Mouse (Mus musculus): ENCODE measurements around the gene Pik3ap1.

GRCm38 (mm10) chr19:41332986-41333385 is 51.9 kb downstream of the Pik3ap1 start:
- TF ChIP-seq POLR2A (IDR thresholded peaks at IDR 0.05; ENCODE audit: low read depth, low read length) (no peak), CTCF (IDR thresholded peaks at IDR 0.05; ENCODE audit: borderline replicate concordance, insufficient read depth, low read length) (no peak)
